Mouse (Mus musculus): ENCODE measurements around the gene Trim24. TPM values are rescaled to one million over a fixed set of nuclear protein-coding genes. Genes with fewer than 3 reads are reported as not detected.

Gene Trim24
- total RNA-seq, 1 experiment from 2014 or later = 26.9 TPM

DNA sequence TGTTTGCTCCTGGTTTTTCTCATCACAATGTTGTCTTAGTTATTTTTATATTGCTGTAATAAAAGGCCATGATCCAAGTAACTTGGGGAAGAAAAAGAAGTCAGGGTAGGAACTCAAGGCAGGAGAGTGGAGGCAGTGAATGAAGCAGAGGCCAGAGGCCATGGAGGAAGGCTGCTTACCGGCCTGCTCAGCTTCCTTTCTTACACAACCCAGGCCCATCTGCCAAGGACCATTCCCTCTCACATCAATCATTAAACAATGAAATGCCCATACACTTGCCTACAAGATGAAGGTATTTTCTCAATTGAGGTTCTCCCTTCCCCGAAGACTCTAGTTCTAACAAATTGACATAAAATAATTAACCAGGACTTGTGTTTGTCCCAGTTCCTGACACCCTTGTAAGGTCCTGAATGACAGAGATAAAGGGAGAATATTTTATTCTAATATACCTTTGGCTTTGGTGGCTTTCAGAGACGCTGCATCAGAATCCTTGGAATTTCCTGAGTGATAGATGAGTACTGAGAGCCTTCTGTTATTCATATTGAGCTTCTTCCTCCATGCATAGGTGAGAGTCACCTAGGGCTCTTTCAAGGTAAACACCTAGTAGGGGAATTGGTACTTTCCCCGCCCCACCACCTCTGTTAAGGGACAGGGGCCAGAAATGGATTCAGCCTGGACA, 13.3 kb upstream of the Trim24 start:
- ATAC-seq (replicated peaks; ENCODE audit: insufficient number of reproducible peaks, low FRiP score, low TSS enrichment, poor library complexity, severe bottlenecking) = no peak

DNA sequence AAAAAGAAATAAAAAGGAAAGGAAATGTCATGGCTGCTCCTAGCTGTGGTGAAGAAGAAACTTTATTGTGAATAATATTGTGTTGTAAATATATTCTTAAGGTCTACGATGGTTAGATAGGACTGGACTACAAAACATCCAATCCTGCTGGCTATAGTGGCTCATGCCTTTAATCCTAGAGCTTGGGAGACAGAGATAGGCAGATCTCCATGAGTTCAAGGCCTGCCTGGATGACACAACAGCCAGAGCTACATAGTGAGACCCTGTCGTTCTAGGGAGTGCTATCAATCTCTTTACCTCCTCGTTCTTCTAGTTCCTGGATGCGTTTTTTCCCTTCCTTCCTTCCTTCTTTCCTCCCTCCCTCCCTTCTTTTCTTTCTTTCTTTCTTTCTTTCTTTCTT, 12.5 kb upstream of the Trim24 start:
- no peak for ATAC-seq (replicated peaks; ENCODE audit: insufficient number of reproducible peaks, low FRiP score, low TSS enrichment, poor library complexity, severe bottlenecking)

- no peak for ATAC-seq (replicated peaks; ENCODE audit: insufficient number of reproducible peaks, low FRiP score, low TSS enrichment, poor library complexity, severe bottlenecking)
Measured at GRCm38 (mm10) chr6:37862893-37863292, 7.7 kb upstream of the Trim24 start.

- no peak for ATAC-seq (replicated peaks; ENCODE audit: insufficient number of reproducible peaks, low FRiP score, low TSS enrichment, poor library complexity, severe bottlenecking)
Measured at GRCm38 (mm10) chr6:37863961-37864730, 6.5 kb upstream of the Trim24 start.

- no peak for ATAC-seq (replicated peaks; ENCODE audit: insufficient number of reproducible peaks, low FRiP score, low TSS enrichment, poor library complexity, severe bottlenecking)
Measured at GRCm38 (mm10) chr6:37871137-37871851, 683 bp downstream of the Trim24 start.

GRCm38 (mm10) chr6:37872861-37873260, 2.2 kb downstream of the Trim24 start:
- ATAC-seq (replicated peaks; ENCODE audit: insufficient number of reproducible peaks, low FRiP score, low TSS enrichment, poor library complexity, severe bottlenecking) = no peak

DNA sequence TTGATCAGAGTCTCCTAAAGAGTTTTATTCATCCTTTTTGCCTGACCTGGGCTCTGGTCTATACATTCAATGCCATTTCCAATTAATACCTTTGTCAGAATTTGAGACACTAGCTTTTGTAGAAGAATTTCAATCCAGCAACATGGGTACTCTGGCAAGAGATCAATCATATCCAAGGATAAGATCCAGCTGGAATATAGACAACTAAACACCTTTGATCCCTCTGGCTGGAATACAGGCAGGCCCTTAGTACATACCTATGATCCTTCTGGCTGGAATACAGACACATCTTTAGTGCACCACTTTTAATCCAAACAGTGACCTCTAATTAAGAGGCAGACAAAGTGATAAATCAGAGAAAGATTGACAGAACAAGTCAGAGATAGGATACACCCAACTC, 3.1 kb downstream of the Trim24 start:
- no peak for ATAC-seq (replicated peaks; ENCODE audit: insufficient number of reproducible peaks, low FRiP score, low TSS enrichment, poor library complexity, severe bottlenecking)

GRCm38 (mm10) chr6:37878206-37878605, 7.6 kb downstream of the Trim24 start:
- ATAC-seq (replicated peaks; ENCODE audit: insufficient number of reproducible peaks, low FRiP score, low TSS enrichment, poor library complexity, severe bottlenecking) = no peak

DNA sequence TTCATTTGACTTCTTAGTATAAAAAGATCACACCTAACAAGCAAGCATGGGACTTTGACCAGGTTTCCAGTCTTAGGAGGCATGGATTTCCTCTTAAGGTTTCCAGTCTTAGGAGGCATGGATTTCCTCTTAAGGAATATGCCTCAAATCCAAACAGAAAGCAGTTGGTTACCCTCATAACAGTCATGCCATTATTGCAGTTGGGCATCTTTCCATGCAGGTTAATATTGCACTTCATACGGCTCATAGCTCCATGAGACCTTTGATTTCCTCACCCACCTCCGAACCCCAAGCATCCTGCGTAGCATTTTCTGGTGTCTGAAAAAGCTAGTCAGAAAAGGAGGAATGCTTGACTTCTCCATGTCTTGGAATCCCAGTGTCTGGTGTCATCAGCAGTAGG, 10.0 kb downstream of the Trim24 start:
- no peak for ATAC-seq (replicated peaks; ENCODE audit: insufficient number of reproducible peaks, low FRiP score, low TSS enrichment, poor library complexity, severe bottlenecking)

DNA sequence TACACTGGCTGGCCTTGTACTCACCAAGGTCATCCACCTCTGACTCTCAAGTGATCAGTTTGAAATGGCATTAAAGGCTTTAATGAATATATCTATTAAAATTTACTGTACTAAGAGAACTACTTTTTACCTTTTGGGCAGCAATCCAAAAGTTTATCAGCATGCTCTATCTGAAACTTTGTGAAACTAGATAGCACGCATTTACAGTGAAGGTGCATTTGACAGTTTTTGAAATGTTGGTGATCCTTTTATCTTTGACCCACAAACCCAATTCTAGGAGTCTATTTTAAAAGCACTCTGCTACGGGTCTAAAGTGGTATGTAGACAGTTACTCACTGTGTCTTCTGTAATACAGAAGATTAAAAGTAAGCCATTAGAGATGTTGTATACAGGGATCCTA, 23.0 kb downstream of the Trim24 start:
- ATAC-seq (replicated peaks; ENCODE audit: insufficient number of reproducible peaks, low FRiP score, low TSS enrichment, poor library complexity, severe bottlenecking) = no peak

- ATAC-seq (replicated peaks; ENCODE audit: insufficient number of reproducible peaks, low FRiP score, low TSS enrichment, poor library complexity, severe bottlenecking) = peak; percentile 47; the same call in 1 of the 2 replicates
Measured at GRCm38 (mm10) chr6:37895646-37896435, 25.2 kb downstream of the Trim24 start.

DNA sequence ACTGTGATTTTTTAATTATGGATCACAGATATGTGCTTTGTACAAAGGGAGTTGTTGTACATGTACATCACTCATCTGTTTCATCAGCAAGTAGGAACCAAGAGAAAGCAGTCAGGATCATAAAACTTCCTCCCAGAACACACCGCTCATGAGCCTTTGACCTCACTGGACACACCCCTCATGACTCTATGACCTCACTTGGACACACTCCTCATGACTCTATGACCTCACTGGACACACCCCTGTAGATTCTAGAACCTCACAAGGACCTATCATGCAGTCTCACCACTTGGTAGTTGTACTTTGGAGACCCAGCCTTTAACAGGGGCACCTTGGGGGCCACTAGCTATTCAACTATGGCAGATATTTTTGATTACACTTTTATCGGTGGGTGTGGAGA, 29.6 kb downstream of the Trim24 start:
- ATAC-seq (replicated peaks; ENCODE audit: insufficient number of reproducible peaks, low FRiP score, low TSS enrichment, poor library complexity, severe bottlenecking) = no peak

- ATAC-seq (replicated peaks; ENCODE audit: insufficient number of reproducible peaks, low FRiP score, low TSS enrichment, poor library complexity, severe bottlenecking) = no peak
Measured at GRCm38 (mm10) chr6:37901791-37902190, 31.2 kb downstream of the Trim24 start.

- no peak for ATAC-seq (replicated peaks; ENCODE audit: insufficient number of reproducible peaks, low FRiP score, low TSS enrichment, poor library complexity, severe bottlenecking)
Measured at GRCm38 (mm10) chr6:37903810-37904209, 33.2 kb downstream of the Trim24 start.

DNA sequence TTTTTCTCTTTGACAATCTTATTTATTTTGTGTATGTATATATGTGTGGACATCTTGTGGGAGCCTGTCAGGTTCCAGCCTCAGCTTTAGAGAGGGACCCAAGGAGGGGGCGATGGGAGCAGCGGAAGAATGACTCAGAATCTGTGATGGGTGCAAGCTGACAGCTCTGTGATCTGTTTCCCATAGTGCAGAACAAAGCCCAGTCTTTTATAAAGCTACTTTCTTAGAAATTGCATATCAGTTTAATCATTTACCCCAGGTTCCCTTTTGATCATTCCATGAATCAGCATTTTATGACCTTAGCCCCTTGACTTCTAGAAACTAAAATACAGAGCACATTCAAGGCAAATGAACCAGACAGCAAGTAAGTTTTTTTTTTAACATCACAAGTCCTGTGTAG, 42.9 kb downstream of the Trim24 start:
- ATAC-seq (replicated peaks; ENCODE audit: insufficient number of reproducible peaks, low FRiP score, low TSS enrichment, poor library complexity, severe bottlenecking) = no peak

DNA sequence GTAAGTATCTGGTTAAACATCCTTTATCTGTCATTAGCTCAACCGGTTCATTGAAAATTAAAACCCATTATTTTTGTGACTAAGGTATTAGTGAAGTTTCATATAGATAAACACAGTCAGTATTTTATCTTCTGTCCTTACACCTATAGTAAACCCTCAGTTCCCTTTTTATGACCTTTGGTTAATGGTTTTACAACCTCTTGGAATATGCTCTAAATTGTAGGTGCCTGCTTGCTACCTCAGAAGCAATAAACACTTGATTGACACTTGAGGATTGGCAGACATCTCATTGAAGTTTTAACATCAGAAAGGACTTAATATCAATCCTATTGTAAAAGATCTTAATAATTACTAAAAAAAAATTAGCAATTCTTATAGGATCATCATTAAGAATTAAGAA, 54.5 kb downstream of the Trim24 start:
- no peak for ATAC-seq (replicated peaks; ENCODE audit: insufficient number of reproducible peaks, low FRiP score, low TSS enrichment, poor library complexity, severe bottlenecking)

DNA sequence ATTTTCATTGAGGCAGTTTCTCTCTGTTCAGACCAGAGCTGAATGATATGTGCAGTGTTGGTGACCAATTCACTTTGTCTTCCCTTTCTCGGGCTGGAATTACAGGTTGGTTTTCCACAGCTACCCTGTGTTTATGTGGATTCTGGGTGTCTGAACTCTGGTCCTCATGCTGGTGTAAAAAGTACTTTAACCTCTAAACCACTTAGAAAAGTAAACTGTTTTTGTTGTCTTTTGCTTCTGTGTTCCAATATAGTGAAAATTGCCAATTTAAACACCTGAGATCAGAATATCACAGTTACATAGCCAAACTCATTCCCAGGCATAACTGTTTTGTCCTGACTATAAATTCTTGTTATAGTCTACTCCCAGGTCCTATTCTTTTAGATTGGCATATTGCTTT, 56.1 kb downstream of the Trim24 start:
- ATAC-seq (replicated peaks; ENCODE audit: insufficient number of reproducible peaks, low FRiP score, low TSS enrichment, poor library complexity, severe bottlenecking) = no peak

- ATAC-seq (replicated peaks; ENCODE audit: insufficient number of reproducible peaks, low FRiP score, low TSS enrichment, poor library complexity, severe bottlenecking) = no peak
Measured at GRCm38 (mm10) chr6:37936498-37936897, 65.9 kb downstream of the Trim24 start.

GRCm38 (mm10) chr6:37951306-37951705, 80.7 kb downstream of the Trim24 start:
- ATAC-seq (replicated peaks; ENCODE audit: insufficient number of reproducible peaks, low FRiP score, low TSS enrichment, poor library complexity, severe bottlenecking) = no peak

Measured in monocyte, adult 5-6 weeks (primary cell).